Mouse (Mus musculus) central nervous system, embryonic 18 days (tissue): ENCODE measurements around the gene Nfe2l2. TPM values are rescaled to one million over a fixed set of nuclear protein-coding genes. Genes with fewer than 3 reads are reported as not detected.

Experiments used
- polyA plus RNA-seq: library from polyadenylated mRNA; depleted of rRNA; stranded (reverse); fragments of >200 nt; gene quantifications from 2 replicates; pipeline ENCODE4 v1.2.3, GENCODE M21; 2012; rRNA removed

Nfe2l2 gene
- polyA plus RNA-seq, result 9.9 and 12.0 TPM in 2 replicates

DNA sequence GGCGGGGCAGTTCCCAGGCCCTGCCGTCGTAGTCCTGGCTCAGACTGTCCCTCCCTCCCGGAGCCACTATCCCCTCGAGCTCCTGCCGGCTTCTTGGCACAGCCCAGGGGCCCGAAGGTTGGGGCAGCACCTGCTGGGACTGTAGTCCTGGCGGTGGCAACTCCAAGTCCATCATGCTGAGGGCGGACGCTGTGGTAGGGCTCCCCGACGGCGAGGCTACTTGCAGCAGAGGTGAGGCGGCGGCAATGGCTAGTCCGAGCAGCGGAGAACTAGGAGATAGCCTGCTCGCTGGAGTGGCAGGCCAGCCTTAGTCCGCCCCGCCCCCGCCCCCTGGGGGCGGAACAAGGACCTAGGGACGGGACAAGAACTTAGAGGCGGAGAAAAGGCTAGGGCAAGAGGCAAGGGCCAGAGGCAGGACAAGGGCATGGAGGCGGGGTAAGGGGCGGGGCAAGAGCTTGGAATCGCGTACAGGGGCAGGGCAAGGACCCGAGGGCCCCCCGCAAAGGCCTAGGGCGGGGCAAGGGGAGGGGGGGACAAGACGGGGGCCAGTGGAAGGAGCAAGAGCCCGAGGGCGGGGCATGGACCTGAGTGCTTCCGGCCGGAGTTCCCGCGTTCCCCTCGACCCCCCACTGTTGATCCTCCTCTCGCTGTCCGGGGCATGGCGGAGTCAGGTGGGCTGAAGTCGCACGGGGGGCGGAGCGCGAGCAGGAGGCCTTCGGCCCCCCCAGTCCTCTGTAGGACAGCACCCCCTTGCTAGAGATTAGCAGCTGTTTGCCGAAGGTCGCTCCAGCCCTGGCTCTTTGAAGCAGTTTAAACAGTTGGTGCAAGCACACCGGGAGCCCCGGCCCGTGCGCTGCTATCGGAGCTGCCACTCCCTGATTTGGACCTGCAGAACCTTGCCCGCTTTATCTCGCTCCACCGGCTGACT lies at the start of gene Nfe2l2:
Gene Nfe2l2, minus strand, starts transcription at position 408 of the 928 bp plus-strand sequence.

GRCm38 (mm10) chr2:75658727-75659628 lies 45.5 kb downstream of the Nfe2l2 start, which contains the start of gene Hnrnpa3:
Gene Hnrnpa3 (plus strand): TSS chr2:75659261.

Other genes starting within 250 kb of the Nfe2l2 start
- gene Hnrnpa3, start 45.4 kb downstream of the Nfe2l2 start, polyA plus RNA-seq, result 343 and 344 TPM in 2 replicates
- 18.7 and 20.4 TPM in 2 replicates for gene Agps, start 127.5 kb upstream of the Nfe2l2 start, polyA plus RNA-seq
- gene Ttc30b, start 233.9 kb upstream of the Nfe2l2 start, polyA plus RNA-seq, result 12.8 and 13.4 TPM in 2 replicates